Mouse (Mus musculus) layer of hippocampus, adult 9-10 months (tissue): ENCODE measurements around the gene Traf4.
"Not testable (repeated sequence)": the region's sequence is repeated elsewhere in the genome, so short reads cannot be mapped to it uniquely, and the experiment has no call there.

Experiments
- DNase-seq: peaks from one replicate; pipeline ENCODE4 v3.0.0; 2022; ENCODE audit warnings: low spot score

Traf4 gene

GRCm38 (mm10) chr11:78138023-78138422 lies 27.4 kb downstream of the Traf4 start:
- no peak for DNase-seq

DNA sequence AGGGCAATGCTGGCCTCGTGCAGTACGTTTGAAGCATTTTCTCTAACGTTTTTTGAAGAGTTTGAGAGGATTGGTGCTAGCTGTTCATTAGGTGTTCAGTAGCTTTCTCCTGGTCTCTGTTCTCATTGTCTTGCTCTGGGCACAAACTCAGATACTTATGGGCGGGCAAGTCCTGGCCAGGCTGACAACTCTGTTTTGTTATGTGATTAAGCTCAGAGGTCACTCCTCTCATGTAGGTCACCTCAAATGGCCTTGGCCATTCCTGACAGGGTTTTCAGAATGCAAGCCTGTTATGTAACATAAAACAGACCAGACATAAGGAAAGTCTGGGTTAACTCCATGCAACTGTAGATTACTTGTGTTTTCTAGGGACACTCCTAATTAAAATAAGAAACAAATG lies 27.8 kb downstream of the Traf4 start:
- DNase-seq, result no peak

GRCm38 (mm10) chr11:78136132-78136531 lies 29.3 kb downstream of the Traf4 start:
- DNase-seq, result no peak

DNA sequence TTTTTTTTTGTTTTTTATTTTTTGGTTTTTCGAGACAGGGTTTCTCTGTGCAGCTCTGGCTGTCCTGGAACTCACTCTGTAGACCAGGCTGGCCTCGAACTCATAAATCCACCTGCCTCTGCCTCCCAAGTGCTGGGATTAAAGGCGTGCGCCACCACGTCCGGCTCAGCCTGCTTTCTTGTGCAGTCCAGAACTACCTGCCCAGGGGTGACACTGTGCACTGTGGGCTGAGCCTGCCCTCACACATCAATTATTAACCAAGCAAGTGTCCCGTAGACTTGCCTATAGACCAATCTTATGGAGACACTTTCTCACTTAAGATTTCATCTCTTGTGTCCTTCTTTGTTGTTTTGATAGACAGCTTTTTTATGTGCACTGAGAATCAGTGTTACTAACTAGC lies 30.1 kb downstream of the Traf4 start:
- DNase-seq, result not testable (repeated sequence)

DNA sequence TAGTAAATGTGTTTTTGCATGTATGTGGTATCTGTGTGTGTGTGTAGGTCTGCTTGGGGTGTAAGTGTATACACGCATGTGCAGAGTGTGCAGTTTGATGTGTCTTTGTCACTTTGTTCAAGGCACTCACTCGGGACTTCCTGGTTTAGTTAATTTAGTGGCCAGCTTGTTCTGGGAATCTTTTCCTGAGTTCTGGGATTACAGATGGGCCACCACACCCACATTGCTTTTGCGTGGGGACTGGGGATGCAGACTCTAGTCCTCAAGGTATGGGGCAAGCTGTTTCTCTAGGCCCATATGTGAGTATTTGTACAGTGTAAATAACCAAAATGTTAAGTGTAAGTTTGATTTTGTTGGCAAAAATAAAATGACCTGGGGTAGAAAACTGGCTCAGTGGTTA lies 31.0 kb downstream of the Traf4 start:
- DNase-seq, result no peak

GRCm38 (mm10) chr11:78133915-78134314 lies 31.5 kb downstream of the Traf4 start:
- no peak for DNase-seq

DNA sequence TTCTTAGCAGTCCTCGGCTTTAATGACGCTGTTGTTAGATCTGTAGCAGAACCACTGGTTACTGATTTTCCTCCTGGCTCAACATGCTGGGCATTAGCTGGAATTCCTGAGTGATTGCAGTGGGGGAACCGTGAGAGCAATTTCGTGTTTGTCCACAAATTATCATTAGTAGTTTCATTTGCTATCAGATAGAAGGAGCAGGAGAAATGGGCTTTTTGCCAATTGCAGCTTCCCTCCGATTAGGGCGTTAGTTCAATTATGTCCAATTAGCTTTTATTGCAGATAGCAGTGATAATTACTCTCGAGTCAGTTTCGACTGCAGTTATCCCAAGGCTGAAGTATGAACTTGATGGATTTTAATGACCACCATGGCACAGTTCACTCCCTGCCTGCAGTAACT lies 35.9 kb downstream of the Traf4 start:
- DNase-seq, result no peak

- DNase-seq, result no peak
Measured at GRCm38 (mm10) chr11:78126739-78127138, 38.6 kb downstream of the Traf4 start.

DNA sequence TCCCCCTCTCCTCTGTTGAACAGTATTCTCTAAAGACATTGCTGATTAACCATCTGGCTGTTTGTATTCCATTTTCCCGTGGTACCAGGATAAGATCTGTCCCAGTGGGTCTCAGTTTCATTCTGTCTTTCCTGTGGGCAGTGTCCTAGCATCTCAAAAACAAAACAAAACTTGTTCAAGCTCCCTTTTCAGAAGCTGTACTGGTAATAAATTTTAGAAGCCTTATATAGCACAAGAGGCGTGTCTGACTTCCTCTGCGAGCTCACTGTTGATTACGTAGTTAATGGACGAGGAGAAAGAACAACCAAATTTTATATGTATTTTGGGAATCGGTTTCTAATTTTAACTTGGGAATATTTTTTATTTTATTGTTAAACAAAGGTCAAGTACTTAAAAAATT lies 39.7 kb downstream of the Traf4 start:
- DNase-seq, result no peak

GRCm38 (mm10) chr11:78123782-78124181 lies 41.6 kb downstream of the Traf4 start:
- no peak for DNase-seq

GRCm38 (mm10) chr11:78122815-78123214 lies 42.6 kb downstream of the Traf4 start:
- DNase-seq, result no peak

- no peak for DNase-seq
Measured at GRCm38 (mm10) chr11:78121176-78121575, 44.2 kb downstream of the Traf4 start.

DNA sequence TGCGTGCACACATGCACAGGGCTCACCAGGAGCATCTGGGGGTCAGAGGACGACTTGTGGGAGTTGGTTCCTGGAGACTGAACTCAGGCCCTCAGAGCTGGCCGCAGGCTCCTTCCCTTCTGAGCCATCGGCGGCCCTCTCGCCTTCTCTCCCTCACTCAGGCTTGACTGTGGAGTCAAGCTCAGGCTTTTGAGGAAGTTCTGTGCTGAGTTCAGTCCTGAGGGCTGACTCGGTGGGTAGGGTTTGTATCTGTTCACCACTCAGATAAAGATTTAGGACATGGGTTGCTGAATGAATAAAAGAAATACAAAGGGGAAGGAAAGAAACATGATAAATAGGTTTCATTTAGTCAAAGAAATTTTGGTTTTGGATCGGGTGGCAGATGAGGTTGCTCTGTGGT lies 45.5 kb downstream of the Traf4 start:
- DNase-seq, result no peak

DNA sequence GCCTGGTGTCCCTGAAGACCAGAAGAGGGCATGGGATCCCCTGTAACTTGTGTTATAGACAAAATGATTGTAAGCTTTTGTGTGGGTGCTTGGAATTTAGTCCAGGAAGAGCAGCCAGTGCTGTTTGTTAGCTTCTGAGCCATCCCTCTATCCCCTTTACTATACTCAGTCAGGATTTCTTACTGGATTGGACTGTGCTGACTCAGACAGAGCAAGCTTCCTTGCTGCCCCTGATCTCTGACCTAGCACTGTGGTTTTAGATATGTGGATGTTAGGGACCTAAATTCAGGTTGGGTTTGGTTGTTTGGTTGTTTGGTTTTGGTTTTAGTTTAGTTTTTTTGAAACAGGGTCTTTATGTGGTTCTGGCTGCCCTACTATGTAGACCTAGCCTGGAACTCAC lies 46.9 kb downstream of the Traf4 start:
- no peak for DNase-seq

DNA sequence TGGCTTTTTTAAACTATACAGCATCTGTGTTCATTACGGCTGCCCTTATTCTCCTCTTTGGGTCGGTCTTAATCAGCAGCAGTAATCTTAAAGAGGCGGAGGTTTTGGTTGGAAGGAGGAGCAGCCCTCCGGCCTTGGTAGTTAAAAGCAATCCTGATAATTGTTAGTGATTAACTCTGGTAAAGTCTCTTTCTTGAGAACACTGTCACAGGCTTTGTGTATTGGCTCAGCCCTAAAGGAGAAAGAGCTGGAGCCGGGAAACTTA lies 49.3 kb downstream of the Traf4 start:
- DNase-seq, result no peak

GRCm38 (mm10) chr11:78115367-78116145 lies 49.8 kb downstream of the Traf4 start:
- DNase-seq, result peak; percentile 67

GRCm38 (mm10) chr11:78114676-78115366 lies 50.6 kb downstream of the Traf4 start:
- no peak for DNase-seq

- DNase-seq, result no peak
Measured at GRCm38 (mm10) chr11:78113616-78114015, 51.8 kb downstream of the Traf4 start.
